Comparison of ENCODE assay signal across 8 mouse cellular contexts in genomic region chr11:117654380-117654924, GRCm38 (mm10). TPM values are rescaled to one million over a fixed set of nuclear protein-coding genes. Genes with fewer than 3 reads are reported as not detected.
A peak's percentile ranks its signal among the peaks of the same experiment; 100 is the strongest.
DNase-seq lines count a peak whose midpoint lies in the region; ATAC-seq and TF ChIP-seq lines count a peak whose summit lies in the region.

No protein-coding gene starts in this region.

- peak overlapping the region; percentile 98 for H3K9ac ChIP-seq in embryonic facial prominence, embryonic 14.5 days (ENCODE audit: low read depth, low read length)
- peak overlapping the region; percentile 95 for H3K9ac ChIP-seq in heart, adult 2 months (ENCODE audit: low read depth, low read length)
- peak overlapping the region; percentile 97 for H3K9ac ChIP-seq in limb, embryonic 13.5 days
- peak overlapping the region; percentile 97 for H3K9ac ChIP-seq in midbrain, embryonic 16.5 days (ENCODE audit: low read depth, low read length)

- H3K4me1 ChIP-seq in embryonic facial prominence, embryonic 14.5 days (ENCODE audit: control insufficient read depth, insufficient read depth, low read length), result peaks cover 33% of the 10 kb centered on the region
- H3K4me1 ChIP-seq in heart, adult 2 months (ENCODE audit: control insufficient read depth, insufficient read depth, low read length), result peaks cover 13% of the 10 kb centered on the region
- H3K4me1 ChIP-seq in limb, embryonic 13.5 days, result peaks cover 37% of the 10 kb centered on the region
- H3K4me1 ChIP-seq in midbrain, embryonic 16.5 days (ENCODE audit: control insufficient read depth, insufficient read depth, low read length), result peaks cover 40% of the 10 kb centered on the region

- TF ChIP-seq POLR2A in heart, adult 2 months (IDR thresholded peaks at IDR 0.05; ENCODE audit: insufficient read depth, low read depth, low read length), result peak; percentile 100

- H3K9me3 ChIP-seq in embryonic facial prominence, embryonic 14.5 days (ENCODE audit: control insufficient read depth, low read length), result no peaks in the 10 kb centered on the region
- no peaks in the 10 kb centered on the region for H3K9me3 ChIP-seq in limb, embryonic 13.5 days
- no peaks in the 10 kb centered on the region for H3K9me3 ChIP-seq in midbrain, embryonic 16.5 days (replicated peaks; ENCODE audit: control insufficient read depth, low read length, poor library complexity, severe bottlenecking)

- WGBS in embryonic facial prominence, embryonic 14.5 days, result under 1% methylated on average over 48 of the region's 71 CpGs
- 1% methylated on average over 50 of the region's 71 CpGs for WGBS in heart, adult 2 months
- 1% methylated on average over 56 of the region's 71 CpGs for WGBS in limb, embryonic 13.5 days
- WGBS in midbrain, embryonic 16.5 days, result under 1% methylated on average over 66 of the region's 71 CpGs

- DNase-seq in 3T3-L1 (ENCODE audit: low read depth, low spot score), result peak; percentile 99
- peak; percentile 93 to 98 for DNase-seq in adrenal gland, postnatal 4 days (ENCODE audit: low spot score in 2 of 2)
- DNase-seq in embryonic facial prominence, embryonic 14.5 days (ENCODE audit: low spot score), result peak; percentile 100
- peak; percentile 98 to 100 for DNase-seq in heart, adult 2 months
- DNase-seq in kidney, adult 8-10 months, result peak; percentile 99 to 100
- DNase-seq in spleen, postnatal 10 days (ENCODE audit: low spot score in 2 of 2), result peak; percentile 92 to 98

- peak; percentile 95 for ATAC-seq in embryonic facial prominence, embryonic 14.5 days (ENCODE audit: low read depth)
- peak; percentile 97 for ATAC-seq in limb, embryonic 13.5 days (ENCODE audit: low FRiP score, low read depth)
- peak; percentile 96 for ATAC-seq in midbrain, embryonic 16.5 days

- H3K79me2 ChIP-seq in heart, adult 2 months (replicated peaks; ENCODE audit: control insufficient read depth, insufficient read depth, low read length), result peaks cover 4% of the 10 kb centered on the region

- no peak for TF ChIP-seq CTCF in heart, adult 2 months (IDR thresholded peaks at IDR 0.05)

- intact Hi-C loops in heart, adult 2 months (cut with DNase I), result loop anchor here (2.0 to 5.0 kb wide), 3 partner anchors 42 to 270 kb away; no protein-coding TSS in a partner anchor

- no peak for TF ChIP-seq EP300 in heart, adult 2 months (IDR thresholded peaks at IDR 0.05; ENCODE audit: insufficient read depth, low read depth, low read length)

- no peaks in the 10 kb centered on the region for H3K36me3 ChIP-seq in embryonic facial prominence, embryonic 14.5 days (ENCODE audit: control insufficient read depth, insufficient read depth, low read length)
- peaks cover 8% of the 10 kb centered on the region for H3K36me3 ChIP-seq in heart, adult 2 months (ENCODE audit: control insufficient read depth, insufficient read depth, low read length)
- H3K36me3 ChIP-seq in limb, embryonic 13.5 days, result no peaks in the 10 kb centered on the region
- H3K36me3 ChIP-seq in midbrain, embryonic 16.5 days (ENCODE audit: control insufficient read depth, insufficient read depth, low read length), result no peaks in the 10 kb centered on the region

- peak overlapping the region; percentile 98 for H3K27ac ChIP-seq in embryonic facial prominence, embryonic 14.5 days (replicated peaks; ENCODE audit: low read depth, low read length)
- H3K27ac ChIP-seq in heart, adult 2 months, result peak overlapping the region; percentile 98
- H3K27ac ChIP-seq in limb, embryonic 13.5 days, result peak overlapping the region; percentile 95
- H3K27ac ChIP-seq in midbrain, embryonic 16.5 days (ENCODE audit: low read length), result peak overlapping the region; percentile 99

- H3K27me3 ChIP-seq in embryonic facial prominence, embryonic 14.5 days (replicated peaks; ENCODE audit: control insufficient read depth, insufficient read depth, low read length), result no peaks in the 10 kb centered on the region
- H3K27me3 ChIP-seq in heart, adult 2 months (ENCODE audit: control insufficient read depth, insufficient read depth, low read length), result no peaks in the 10 kb centered on the region
- H3K27me3 ChIP-seq in limb, embryonic 13.5 days, result 0 out of 2 replicates have a peak, but pooled peaks cover 2% of the 10 kb centered on the region
- no peaks in the 10 kb centered on the region for H3K27me3 ChIP-seq in midbrain, embryonic 16.5 days (ENCODE audit: control insufficient read depth, insufficient read depth, low read depth, low read length)

- H3K4me3 ChIP-seq in embryonic facial prominence, embryonic 14.5 days (ENCODE audit: low read depth, low read length), result peak overlapping the region; percentile 88
- peak overlapping the region; percentile 97 for H3K4me3 ChIP-seq in heart, adult 2 months
- H3K4me3 ChIP-seq in limb, embryonic 13.5 days, result peak overlapping the region; percentile 93
- H3K4me3 ChIP-seq in midbrain, embryonic 16.5 days (ENCODE audit: low read depth, low read length), result peak overlapping the region; percentile 90

- H3K4me2 ChIP-seq in embryonic facial prominence, embryonic 14.5 days (ENCODE audit: low read depth, low read length), result peak overlapping the region; percentile 90
- peak overlapping the region; percentile 77 for H3K4me2 ChIP-seq in limb, embryonic 13.5 days (replicated peaks)
- peak overlapping the region; percentile 79 for H3K4me2 ChIP-seq in midbrain, embryonic 16.5 days (ENCODE audit: low read length)

RNA-seq across cellular contexts. Expression of gene Tnrc6c, which starts 0.4 kb away (rescaled TPM):
- 10 to 100 TPM; 28.4 to 29.9 TPM for total RNA-seq in adrenal gland, postnatal 4 days (2021)
- 15.2 and 16.3 TPM in 2 replicates for polyA plus RNA-seq in embryonic facial prominence, embryonic 14.5 days (2014; fragmentation: Nextera tagmentation; extraction: Ambion mirVana)
- 10 to 100 TPM; 28.5 to 30.3 TPM for total RNA-seq in heart, adult 2 months (2021)
- 17.7 and 27.3 TPM in 2 replicates for polyA plus RNA-seq in heart, adult 2 months (2012; rRNA removed)
- polyA plus RNA-seq in limb, embryonic 13.5 days (2015; fragmentation: Nextera tagmentation; extraction: Ambion mirVana), result 19.3 and 19.6 TPM in 2 replicates
- 28.1 and 31.6 TPM in 2 replicates for polyA plus RNA-seq in midbrain, embryonic 16.5 days (2015; fragmentation: Nextera tagmentation; extraction: Ambion mirVana)

Comparison
In these comparisons a context has a peak if more than half of its experiments do, and no peak if none do; other contexts are left out.
1. Peak in every context shown above with its lines: DNase-seq, ATAC-seq, H3K4me3 ChIP-seq and H3K27ac ChIP-seq.